Mouse (Mus musculus) midbrain, embryonic 10.5 days (tissue): ENCODE results near the gene Gm10518. TPM values are rescaled to one million over a fixed set of nuclear protein-coding genes. Genes with fewer than 3 reads are reported as not detected.

ENCODE experiments used
- DNase-seq: peaks from one replicate; pipeline ENCODE4 v3.0.0-alpha.2; 2017; ENCODE audit warnings: low spot score
- H3K27ac ChIP-seq: fragments of 300-500 bp; sonication (generic); replicated peaks from 2 replicates; pipeline ENCODE4 v1.5.1; 2016; ENCODE audit warnings: mild to moderate bottlenecking
- H3K27me3 ChIP-seq: fragments of 300-500 bp; sonication (generic); 2 replicates; pipeline ENCODE4 v1.6.1; 2016; ENCODE audit warnings: low read depth, mild to moderate bottlenecking; ENCODE audit not compliant: poor library complexity, severe bottlenecking
- H3K36me3 ChIP-seq: fragments of 300-500 bp; sonication (generic); 2 replicates; pipeline ENCODE4 v1.6.1; 2016; ENCODE audit warnings: mild to moderate bottlenecking, moderate library complexity
- H3K4me1 ChIP-seq: fragments of 300-500 bp; sonication (generic); 2 replicates; pipeline ENCODE4 v1.6.1; 2016
- H3K4me3 ChIP-seq: fragments of 300-500 bp; sonication (generic); 2 replicates; pipeline ENCODE4 v1.5.1; 2016; ENCODE audit warnings: mild to moderate bottlenecking, moderate library complexity
- H3K9me3 ChIP-seq: fragments of 300-500 bp; sonication (generic); replicated peaks from 2 replicates; pipeline ENCODE4 v1.6.1; 2016; ENCODE audit warnings: mild to moderate bottlenecking
- WGBS: fragments of 180-500 bp; shearing (Covaris S2); methylation state at CpG from one replicate; pipeline ENCODE4 v1.1.7; 2016; 5-methylcytosine and 5-hydroxymethylcytosine counted together
- polyA plus RNA-seq: library from polyadenylated mRNA; unstranded; fragments of >200 nt; fragmentation: Nextera tagmentation; extraction: Ambion mirVana; gene quantifications from 2 replicates; pipeline ENCODE4 v1.2.1, GENCODE M21; 2016

Gm10518 gene
- polyA plus RNA-seq, result 0.10 and 0.31 TPM in 2 replicates

DNA sequence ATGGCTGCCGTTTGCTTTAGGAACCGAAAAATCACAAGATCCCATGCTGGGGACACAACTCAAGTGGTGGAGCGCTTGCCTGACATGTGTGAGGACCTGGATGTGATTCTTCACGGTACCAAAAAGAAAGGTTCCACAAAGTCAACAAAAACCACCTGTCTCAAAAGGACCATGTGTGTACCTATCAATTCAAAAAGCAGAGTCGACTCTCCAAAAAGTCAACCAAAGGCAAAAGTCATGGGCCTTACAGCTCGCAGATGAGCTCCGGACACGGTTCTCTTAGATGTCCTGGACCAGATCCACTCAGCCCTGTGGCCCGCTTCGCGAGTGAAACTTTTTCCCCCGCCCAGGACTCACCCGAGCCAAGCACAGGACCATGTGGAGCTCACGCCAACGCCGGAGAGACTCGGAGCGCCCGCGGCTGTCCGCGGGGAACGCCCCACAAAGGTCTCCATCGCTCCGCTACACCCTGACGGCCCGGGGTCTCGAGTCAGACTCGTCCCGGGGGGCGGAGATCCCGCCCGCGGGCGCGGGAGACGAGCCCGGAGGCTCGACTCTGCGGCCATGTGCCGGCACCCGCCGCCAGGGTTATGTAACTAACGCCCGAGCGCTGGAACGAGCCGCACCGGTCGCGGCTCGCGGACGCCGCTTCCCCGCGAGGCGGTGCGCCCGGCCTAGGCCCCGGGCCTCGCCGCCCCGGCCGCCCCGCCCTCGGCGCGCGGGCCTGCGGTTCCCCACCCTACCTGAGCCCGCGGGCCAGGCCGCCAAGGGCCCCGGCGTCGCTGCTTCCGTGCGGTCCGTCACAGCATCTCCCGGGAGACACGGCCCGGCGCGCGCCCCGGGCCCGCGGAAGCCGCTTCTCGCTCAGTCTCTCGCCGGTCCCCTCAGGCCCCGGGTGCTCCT is at the start of gene Gm10518:
Gene Gm10518 (plus strand): TSS at position 767 of the 903 bp plus-strand sequence.
- H3K9me3 ChIP-seq, result no peaks in the 10 kb centered on the region
- H3K4me3 ChIP-seq, result peak within 1 kb of the TSS; percentile 90
- H3K36me3 ChIP-seq, result peaks cover 24% of the 10 kb centered on the region
- H3K4me1 ChIP-seq, result peaks cover 28% of the 10 kb centered on the region
- peak; percentile 68 for DNase-seq
- under 1% methylated on average over 94 of the region's 94 CpGs for WGBS
- no peaks in the 10 kb centered on the region for H3K27me3 ChIP-seq
- H3K27ac ChIP-seq, result peak within 1 kb of the TSS; percentile 96

DNA sequence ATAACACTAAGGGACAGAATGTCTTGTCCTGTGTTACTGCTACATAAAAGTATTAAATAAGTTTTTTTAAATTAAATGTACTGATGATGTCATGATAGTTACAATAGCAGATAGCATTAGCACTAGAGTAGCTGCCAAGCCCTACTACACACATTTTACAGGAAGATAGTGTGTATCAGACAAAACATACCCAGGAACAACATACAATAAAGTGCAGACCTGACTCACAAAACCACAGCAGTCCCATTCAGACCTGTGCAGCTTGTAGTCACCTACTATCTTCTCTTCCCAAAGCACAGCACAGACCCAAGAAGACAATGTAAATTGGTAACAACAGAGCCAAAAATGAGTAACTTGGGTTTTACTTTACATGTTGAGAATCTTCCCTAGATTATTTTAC is 46.7 kb upstream of the Gm10518 start:
- Histone ChIP-seq H3K36me3 (peaks cover 100% of the 10 kb centered on the region), H3K9me3 (no peaks in the 10 kb centered on the region), H3K4me1 (no peaks in the 10 kb centered on the region), H3K4me3 (no peak overlapping the region), H3K27me3 (no peaks in the 10 kb centered on the region), H3K27ac (no peak overlapping the region)
- no peak for DNase-seq

DNA sequence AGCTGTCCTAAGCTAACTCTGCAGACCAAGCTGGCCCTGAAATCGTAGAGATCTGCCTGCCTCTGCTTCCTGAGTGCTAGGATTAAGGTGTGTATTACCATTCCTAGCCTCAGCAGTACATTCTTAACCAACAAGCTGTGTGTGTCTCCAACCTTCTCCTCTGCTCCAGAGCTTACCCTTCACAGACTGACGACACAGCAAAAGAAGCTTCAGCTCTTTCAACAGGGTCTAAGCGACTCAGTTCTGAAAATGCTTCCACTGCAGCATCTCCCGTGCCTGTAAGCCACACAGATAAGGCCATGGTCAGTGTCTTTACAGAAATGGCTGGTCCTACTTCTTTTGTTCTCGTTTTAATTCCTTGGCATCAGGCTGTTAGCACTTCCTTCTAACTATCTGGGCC is 43.1 kb upstream of the Gm10518 start:
- 95% methylated on average over 5 of the region's 5 CpGs for WGBS
- no peaks in the 10 kb centered on the region for H3K4me1 ChIP-seq
- peaks cover 100% of the 10 kb centered on the region for H3K36me3 ChIP-seq
- no peak for DNase-seq
- no peaks in the 10 kb centered on the region for H3K27me3 ChIP-seq
- no peak overlapping the region for H3K4me3 ChIP-seq
- H3K9me3 ChIP-seq, result no peaks in the 10 kb centered on the region
- no peak overlapping the region for H3K27ac ChIP-seq

GRCm38 (mm10) chr1:179760553-179760952 is 42.6 kb upstream of the Gm10518 start:
- no peak for DNase-seq
- no peaks in the 10 kb centered on the region for H3K4me1 ChIP-seq
- peaks cover 100% of the 10 kb centered on the region for H3K36me3 ChIP-seq
- no peaks in the 10 kb centered on the region for H3K27me3 ChIP-seq
- no peak overlapping the region for H3K4me3 ChIP-seq
- no peak overlapping the region for H3K27ac ChIP-seq
- no peaks in the 10 kb centered on the region for H3K9me3 ChIP-seq
- 96% methylated on average over 4 of the region's 4 CpGs for WGBS

GRCm38 (mm10) chr1:179776831-179777230 is 26.3 kb upstream of the Gm10518 start:
- Histone ChIP-seq H3K4me3 (no peak overlapping the region), H3K4me1 (no peaks in the 10 kb centered on the region), H3K36me3 (peaks cover 100% of the 10 kb centered on the region), H3K27ac (no peak overlapping the region), H3K27me3 (no peaks in the 10 kb centered on the region), H3K9me3 (no peaks in the 10 kb centered on the region)
- no peak for DNase-seq
- WGBS, result 96% methylated on average over 8 of the region's 8 CpGs

DNA sequence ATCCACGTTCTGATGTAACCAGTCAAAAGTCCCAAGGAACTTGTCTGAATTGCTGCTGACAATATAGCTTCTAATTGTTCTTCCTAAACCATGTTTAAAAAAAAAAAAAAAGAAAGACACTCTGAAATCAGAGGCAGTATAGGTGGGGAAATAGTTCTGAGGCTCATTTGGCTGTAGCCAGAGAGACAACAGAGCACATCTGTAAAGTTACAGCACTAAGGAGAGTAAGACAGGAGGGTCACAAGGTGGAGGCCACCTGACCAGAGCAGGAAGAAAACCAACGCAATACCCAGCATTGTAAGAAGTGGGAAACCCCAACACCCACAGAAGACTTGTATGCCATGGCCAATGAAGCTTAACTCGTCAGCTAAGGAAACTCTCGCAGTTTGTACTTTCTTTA is 19.1 kb upstream of the Gm10518 start:
- no peak for DNase-seq
- H3K4me3 ChIP-seq, result no peak overlapping the region
- H3K36me3 ChIP-seq, result peaks cover 99% of the 10 kb centered on the region
- 95% methylated on average over 4 of the region's 4 CpGs for WGBS
- no peaks in the 10 kb centered on the region for H3K9me3 ChIP-seq
- H3K27ac ChIP-seq, result no peak overlapping the region
- H3K27me3 ChIP-seq, result no peaks in the 10 kb centered on the region
- H3K4me1 ChIP-seq, result no peaks in the 10 kb centered on the region

GRCm38 (mm10) chr1:179785502-179785901 is 17.7 kb upstream of the Gm10518 start:
- 95% methylated on average over 5 of the region's 5 CpGs for WGBS

GRCm38 (mm10) chr1:179787281-179787680 is 15.9 kb upstream of the Gm10518 start:
- H3K9me3 ChIP-seq, result no peaks in the 10 kb centered on the region
- WGBS, result 79% methylated on average over 4 of the region's 4 CpGs
- peaks cover 99% of the 10 kb centered on the region for H3K36me3 ChIP-seq
- no peaks in the 10 kb centered on the region for H3K27me3 ChIP-seq
- no peak overlapping the region for H3K4me3 ChIP-seq
- no peak overlapping the region for H3K27ac ChIP-seq
- DNase-seq, result no peak
- H3K4me1 ChIP-seq, result no peaks in the 10 kb centered on the region

More at GRCm38 (mm10) chr1:179785502-179785901, 17.7 kb upstream of the Gm10518 start:
- Histone ChIP-seq H3K4me3 (no peak overlapping the region), H3K36me3 (peaks cover 99% of the 10 kb centered on the region), H3K27me3 (no peaks in the 10 kb centered on the region), H3K4me1 (no peaks in the 10 kb centered on the region), H3K27ac (no peak overlapping the region), H3K9me3 (no peaks in the 10 kb centered on the region)
- DNase-seq, result no peak

- H3K4me1 ChIP-seq, result peaks cover 23% of the 10 kb centered on the region
- no peak for DNase-seq
- no peak overlapping the region for H3K4me3 ChIP-seq
- no peak overlapping the region for H3K27ac ChIP-seq
- H3K36me3 ChIP-seq, result peaks cover 64% of the 10 kb centered on the region
- no peaks in the 10 kb centered on the region; the same call in 1 of the 2 replicates for H3K9me3 ChIP-seq
- no peaks in the 10 kb centered on the region for H3K27me3 ChIP-seq
Measured at GRCm38 (mm10) chr1:179798794-179799193, 4.4 kb upstream of the Gm10518 start.

GRCm38 (mm10) chr1:179803513-179804139 is 450 bp downstream of the Gm10518 start, which contains the start of gene Ahctf1:
TSS of gene Ahctf1 (minus strand) at chr1:179803680.
- WGBS, result under 1% methylated on average over 56 of the region's 56 CpGs
- Histone ChIP-seq H3K27ac (peak within 1 kb of the TSS; percentile 96), H3K27me3 (no peaks in the 10 kb centered on the region), H3K9me3 (no peaks in the 10 kb centered on the region), H3K36me3 (peaks cover 16% of the 10 kb centered on the region), H3K4me1 (peaks cover 28% of the 10 kb centered on the region), H3K4me3 (peak within 1 kb of the TSS; percentile 90)
- DNase-seq, result peak; percentile 97

GRCm38 (mm10) chr1:179804140-179804881 is 1.1 kb downstream of the Gm10518 start:
- 36% methylated on average over 11 of the region's 11 CpGs for whole genome bisulfite sequencing
- Histone ChIP-seq H3K4me1 (peaks cover 28% of the 10 kb centered on the region), H3K27me3 (no peaks in the 10 kb centered on the region), H3K36me3 (peaks cover 9% of the 10 kb centered on the region), H3K9me3 (no peaks in the 10 kb centered on the region), H3K4me3 (peak overlapping the region; percentile 90), H3K27ac (peak overlapping the region; percentile 96)
- DNase-seq, result no peak

DNA sequence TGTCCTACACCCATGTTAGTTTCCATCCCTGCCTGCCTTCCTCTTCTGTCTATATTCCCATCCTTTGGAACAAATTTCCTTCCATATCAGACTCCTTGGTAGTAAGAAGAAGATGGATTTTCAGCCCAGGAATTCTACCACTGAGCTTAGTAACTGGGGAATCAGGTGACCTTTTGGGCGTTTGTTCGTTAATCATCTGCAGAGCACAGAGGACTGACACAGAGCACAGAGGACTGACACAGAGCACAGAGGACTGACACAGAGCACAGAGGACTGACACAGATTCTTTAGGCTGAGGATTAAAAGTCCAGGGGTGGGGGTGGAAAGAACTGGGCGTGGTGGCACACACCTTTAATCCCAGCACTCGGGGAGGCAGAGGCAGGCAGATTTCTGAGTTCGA is 2.6 kb downstream of the Gm10518 start:
- no peaks in the 10 kb centered on the region for H3K36me3 ChIP-seq
- H3K4me1 ChIP-seq, result peaks cover 26% of the 10 kb centered on the region
- no peak overlapping the region for H3K4me3 ChIP-seq
- no peak overlapping the region for H3K27ac ChIP-seq
- no peak for DNase-seq
- H3K9me3 ChIP-seq, result no peaks in the 10 kb centered on the region
- no peaks in the 10 kb centered on the region for H3K27me3 ChIP-seq
- 86% methylated on average over 5 of the region's 5 CpGs for WGBS
